Mouse (Mus musculus): ENCODE data around the gene Anxa4. TPM values are rescaled to one million over a fixed set of nuclear protein-coding genes. Genes with fewer than 3 reads are reported as not detected.
A peak's percentile ranks its signal among the peaks of the same experiment; 100 is the strongest.

Anxa4 gene
- total and polyA plus RNA-seq, 2 experiments from 2014 or later: 23.7 to 26.1 TPM

GRCm38 (mm10) chr6:86736313-86736712 is 57.1 kb downstream of the Anxa4 start:
- Histone ChIP-seq H3K4me1 (ENCODE audit: control insufficient read depth, insufficient read depth) (no peaks in the 10 kb centered on the region), H3K9me3 (replicated peaks; ENCODE audit: control insufficient read depth, low read length) (no peaks in the 10 kb centered on the region), H3K4me3 (ENCODE audit: low read depth, low read length) (no peak overlapping the region), H3K4me2 (ENCODE audit: low read depth, low read length) (no peak overlapping the region), H3K36me3 (replicated peaks; ENCODE audit: control insufficient read depth, insufficient read depth, low read length) (no peaks in the 10 kb centered on the region), H3K9ac (replicated peaks; ENCODE audit: low read depth, low read length) (no peak overlapping the region), H3K27ac (ENCODE audit: low read depth) (no peak overlapping the region), H3K27me3 (ENCODE audit: control insufficient read depth, insufficient read depth, low read length) (no peaks in the 10 kb centered on the region)
- ATAC-seq (ENCODE audit: insufficient read depth, low read depth): no peak
- no peak for TF ChIP-seq EP300 (IDR thresholded peaks at IDR 0.05; ENCODE audit: low read depth)
- TF ChIP-seq CTCF (IDR thresholded peaks at IDR 0.05; ENCODE audit: low read depth): no peak
- DNase-seq (ENCODE audit: low spot score): no peak
- 78% methylated on average over 4 of the region's 4 CpGs for WGBS

DNA sequence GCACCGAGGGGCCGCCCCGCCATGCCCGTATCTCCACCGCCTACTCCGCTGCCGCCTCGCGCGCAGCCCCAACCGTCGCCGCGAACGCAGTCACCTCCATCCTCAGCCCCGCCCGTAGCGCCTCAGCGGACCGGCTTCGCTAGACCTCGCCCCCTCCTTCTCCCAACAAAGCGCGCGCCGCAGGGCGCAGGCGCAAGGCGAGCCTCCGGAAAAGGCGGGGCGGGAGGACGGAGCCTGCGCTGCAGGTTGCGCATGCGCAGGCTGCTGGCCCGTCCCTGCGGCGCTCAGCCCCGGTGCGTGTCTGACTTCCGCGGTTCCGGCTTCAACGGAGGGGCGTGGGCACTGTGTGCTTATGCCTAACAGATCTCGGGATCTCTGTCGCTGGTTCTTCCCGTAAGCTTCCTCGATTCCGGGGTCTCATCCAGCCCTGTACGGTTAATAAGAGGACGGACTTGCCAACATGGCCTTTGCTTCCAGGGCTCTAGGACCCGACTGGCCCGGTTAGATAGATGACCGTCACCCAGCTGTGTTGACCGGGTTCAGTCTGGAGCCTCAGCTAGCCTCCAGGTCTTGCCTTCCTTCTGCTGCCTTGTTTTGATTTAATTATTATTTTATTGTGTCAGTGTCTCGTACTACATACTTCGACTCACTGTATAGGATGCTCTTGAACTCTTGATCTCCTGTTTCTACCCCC is 60.1 kb downstream of the Anxa4 start, which contains the start of gene Gmcl1:
Gmcl1 (minus strand) TSS at position 201 of the 694 bp plus-strand sequence.
- DNase-seq (ENCODE audit: low spot score): peak; percentile 96
- H3K9ac ChIP-seq (replicated peaks; ENCODE audit: low read depth, low read length): peak within 1 kb of the TSS; percentile 73
- H3K27ac ChIP-seq (ENCODE audit: low read depth): peak within 1 kb of the TSS; percentile 76
- no peaks in the 10 kb centered on the region for H3K9me3 ChIP-seq (replicated peaks; ENCODE audit: control insufficient read depth, low read length)
- no peaks in the 10 kb centered on the region for H3K4me1 ChIP-seq (ENCODE audit: control insufficient read depth, insufficient read depth)
- H3K36me3 ChIP-seq (replicated peaks; ENCODE audit: control insufficient read depth, insufficient read depth, low read length): no peaks in the 10 kb centered on the region
- WGBS: under 1% methylated on average over 57 of the region's 59 CpGs
- no peaks in the 10 kb centered on the region for H3K27me3 ChIP-seq (ENCODE audit: control insufficient read depth, insufficient read depth, low read length)
- peak; percentile 94 for ATAC-seq (ENCODE audit: insufficient read depth, low read depth)
- H3K4me3 ChIP-seq (ENCODE audit: low read depth, low read length): peak within 1 kb of the TSS; percentile 95
- peak within 1 kb of the TSS; percentile 99 for H3K4me2 ChIP-seq (ENCODE audit: low read depth, low read length)
- no peak for TF ChIP-seq EP300 (IDR thresholded peaks at IDR 0.05; ENCODE audit: low read depth)
- TF ChIP-seq CTCF (IDR thresholded peaks at IDR 0.05; ENCODE audit: low read depth): no peak

- peak overlapping the region; percentile 95 for H3K4me3 ChIP-seq (ENCODE audit: low read depth, low read length)
- peak; percentile 21 for ATAC-seq (ENCODE audit: insufficient read depth, low read depth)
- H3K9me3 ChIP-seq (replicated peaks; ENCODE audit: control insufficient read depth, low read length): no peaks in the 10 kb centered on the region
- peak overlapping the region; percentile 73 for H3K9ac ChIP-seq (replicated peaks; ENCODE audit: low read depth, low read length)
- under 1% methylated on average over 61 of the region's 62 CpGs for WGBS
- H3K4me1 ChIP-seq (ENCODE audit: control insufficient read depth, insufficient read depth): no peaks in the 10 kb centered on the region
- DNase-seq (ENCODE audit: low spot score): peak; percentile 12
- no peaks in the 10 kb centered on the region for H3K27me3 ChIP-seq (ENCODE audit: control insufficient read depth, insufficient read depth, low read length)
- peak overlapping the region; percentile 99 for H3K4me2 ChIP-seq (ENCODE audit: low read depth, low read length)
- no peaks in the 10 kb centered on the region; the same call in 1 of the 2 replicates for H3K36me3 ChIP-seq (replicated peaks; ENCODE audit: control insufficient read depth, insufficient read depth, low read length)
- TF ChIP-seq CTCF (IDR thresholded peaks at IDR 0.05; ENCODE audit: low read depth) (no peak), EP300 (IDR thresholded peaks at IDR 0.05; ENCODE audit: low read depth) (no peak)
- H3K27ac ChIP-seq (ENCODE audit: low read depth): peak overlapping the region; percentile 76
Observed at GRCm38 (mm10) chr6:86732276-86733173, 60.9 kb downstream of the Anxa4 start.

DNA sequence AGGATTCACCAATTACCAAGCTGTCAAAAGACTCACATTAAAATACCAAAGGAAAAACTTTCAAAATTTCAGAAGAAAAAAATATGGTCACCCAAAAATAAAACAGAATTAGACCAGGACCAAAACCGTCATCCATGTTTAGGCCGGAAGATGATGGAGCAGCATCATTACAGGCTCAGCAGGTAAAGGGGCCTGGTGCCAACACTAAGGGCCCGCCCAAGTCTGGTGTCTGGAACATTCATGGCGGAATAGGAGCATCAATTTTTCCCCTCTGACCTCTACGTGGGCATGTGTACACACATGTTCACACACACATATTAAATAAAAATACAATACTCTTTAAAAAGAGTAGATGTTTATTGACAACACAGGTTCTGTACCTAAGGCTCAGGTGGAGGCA is 64.7 kb downstream of the Anxa4 start:
- Histone ChIP-seq H3K9me3 (replicated peaks; ENCODE audit: control insufficient read depth, low read length) (no peaks in the 10 kb centered on the region), H3K27me3 (ENCODE audit: control insufficient read depth, insufficient read depth, low read length) (no peaks in the 10 kb centered on the region), H3K9ac (replicated peaks; ENCODE audit: low read depth, low read length) (no peak overlapping the region), H3K36me3 (replicated peaks; ENCODE audit: control insufficient read depth, insufficient read depth, low read length) (peaks cover 7% of the 10 kb centered on the region), H3K4me2 (ENCODE audit: low read depth, low read length) (no peak overlapping the region), H3K27ac (ENCODE audit: low read depth) (no peak overlapping the region), H3K4me1 (ENCODE audit: control insufficient read depth, insufficient read depth) (no peaks in the 10 kb centered on the region), H3K4me3 (ENCODE audit: low read depth, low read length) (no peak overlapping the region)
- no peak for TF ChIP-seq CTCF (IDR thresholded peaks at IDR 0.05; ENCODE audit: low read depth)
- no peak for TF ChIP-seq EP300 (IDR thresholded peaks at IDR 0.05; ENCODE audit: low read depth)
- no peak for ATAC-seq (ENCODE audit: insufficient read depth, low read depth)
- no peak for DNase-seq (ENCODE audit: low spot score)
- 91% methylated on average over 5 of the region's 5 CpGs for WGBS

DNA sequence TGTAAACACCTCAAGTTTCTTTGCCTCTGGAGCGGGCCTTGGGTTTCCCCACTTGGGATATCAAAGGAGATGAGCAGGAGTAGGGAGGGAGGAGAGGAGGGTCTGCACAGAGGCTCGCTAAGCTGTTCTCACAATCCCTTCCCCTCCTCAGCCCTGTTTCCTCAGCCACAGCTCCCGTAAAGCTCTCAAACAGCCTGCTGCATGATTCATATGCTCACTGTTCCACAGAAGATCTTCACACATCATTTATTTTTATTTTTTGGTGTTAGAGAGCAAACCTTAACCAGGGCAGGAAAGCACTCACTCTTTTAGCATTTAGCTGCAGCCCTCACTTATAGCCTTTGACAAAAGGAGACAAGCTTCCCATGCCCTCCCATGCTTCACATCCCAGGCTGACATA is 71.4 kb downstream of the Anxa4 start:
- DNase-seq (ENCODE audit: low spot score) (no peak), ATAC-seq (ENCODE audit: insufficient read depth, low read depth) (no peak)
- 89% methylated on average over 3 of the region's 3 CpGs for WGBS
- H3K27me3 ChIP-seq (ENCODE audit: control insufficient read depth, insufficient read depth, low read length): no peaks in the 10 kb centered on the region
- no peak overlapping the region for H3K27ac ChIP-seq (ENCODE audit: low read depth)
- TF ChIP-seq EP300 (IDR thresholded peaks at IDR 0.05; ENCODE audit: low read depth): no peak
- no peak overlapping the region for H3K4me2 ChIP-seq (ENCODE audit: low read depth, low read length)
- H3K9ac ChIP-seq (replicated peaks; ENCODE audit: low read depth, low read length): no peak overlapping the region
- no peak overlapping the region for H3K4me3 ChIP-seq (ENCODE audit: low read depth, low read length)
- H3K4me1 ChIP-seq (ENCODE audit: control insufficient read depth, insufficient read depth): no peaks in the 10 kb centered on the region
- peaks cover 24% of the 10 kb centered on the region for H3K36me3 ChIP-seq (replicated peaks; ENCODE audit: control insufficient read depth, insufficient read depth, low read length)
- H3K9me3 ChIP-seq (replicated peaks; ENCODE audit: control insufficient read depth, low read length): no peaks in the 10 kb centered on the region
